8 mouse cellular contexts compared by ENCODE assay signal in genomic region chr19:45058113-45058839, GRCm38 (mm10). TPM values are rescaled to one million over a fixed set of nuclear protein-coding genes. Genes with fewer than 3 reads are reported as not detected.
DNase-seq lines count a peak whose midpoint lies in the region; ATAC-seq and TF ChIP-seq lines count a peak whose summit lies in the region.

No protein-coding gene starts in this region.

- peaks cover 10% of the 10 kb centered on the region for H3K36me3 ChIP-seq in embryonic facial prominence, embryonic 15.5 days
- H3K36me3 ChIP-seq in kidney, embryonic 14.5 days (ENCODE audit: control insufficient read depth, insufficient read depth, low read length) = no peaks in the 10 kb centered on the region; the same call in 1 of the 2 replicates
- H3K36me3 ChIP-seq in limb, embryonic 15.5 days = peaks cover 21% of the 10 kb centered on the region; the same call in 1 of the 2 replicates

- peak; percentile 69; the same call in 1 of the 2 replicates for TF ChIP-seq POLR2A in bone marrow, adult 2 months (IDR thresholded peaks at IDR 0.05; ENCODE audit: borderline replicate concordance, control insufficient read depth, low read depth, low read length)

- peak overlapping the region; percentile 75 for H3K4me2 ChIP-seq in embryonic facial prominence, embryonic 15.5 days (replicated peaks)
- peak overlapping the region; percentile 80 for H3K4me2 ChIP-seq in kidney, embryonic 14.5 days (replicated peaks; ENCODE audit: low read depth, low read length)
- H3K4me2 ChIP-seq in limb, embryonic 15.5 days = peak overlapping the region; percentile 70

- peaks cover 1% of the 10 kb centered on the region; the same call in 1 of the 2 replicates for H3K4me1 ChIP-seq in bone marrow, adult 2 months (ENCODE audit: control insufficient read depth, insufficient read depth, low read length)
- H3K4me1 ChIP-seq in embryonic facial prominence, embryonic 15.5 days = peaks cover 36% of the 10 kb centered on the region
- H3K4me1 ChIP-seq in kidney, embryonic 14.5 days (ENCODE audit: control insufficient read depth, insufficient read depth, low read length) = peaks cover 5% of the 10 kb centered on the region
- H3K4me1 ChIP-seq in limb, embryonic 15.5 days = peaks cover 24% of the 10 kb centered on the region

- H3K9me3 ChIP-seq in embryonic facial prominence, embryonic 15.5 days (replicated peaks) = no peaks in the 10 kb centered on the region
- no peaks in the 10 kb centered on the region for H3K9me3 ChIP-seq in kidney, embryonic 14.5 days (ENCODE audit: control insufficient read depth, low read length)
- H3K9me3 ChIP-seq in limb, embryonic 15.5 days = no peaks in the 10 kb centered on the region

- TF ChIP-seq CTCF in bone marrow, adult 2 months (IDR thresholded peaks at IDR 0.05; ENCODE audit: control insufficient read depth, insufficient read depth, low read length) = no peak

- ATAC-seq in embryonic facial prominence, embryonic 15.5 days (ENCODE audit: insufficient number of reproducible peaks, low FRiP score, low TSS enrichment, low read depth) = peak; percentile 94
- ATAC-seq in kidney, embryonic 14.5 days (ENCODE audit: low FRiP score, low TSS enrichment) = peak; percentile 94
- peak; percentile 94 for ATAC-seq in limb, embryonic 15.5 days (ENCODE audit: insufficient number of reproducible peaks, low FRiP score, low TSS enrichment, low read depth)

- H3K9ac ChIP-seq in embryonic facial prominence, embryonic 15.5 days = peak overlapping the region; percentile 72
- H3K9ac ChIP-seq in kidney, embryonic 14.5 days (ENCODE audit: low read depth, low read length) = peak overlapping the region; percentile 90
- H3K9ac ChIP-seq in limb, embryonic 15.5 days = peak overlapping the region; percentile 70

- under 1% methylated on average over 34 of the region's 34 CpGs for WGBS in bone marrow, adult 2 months
- WGBS in embryonic facial prominence, embryonic 15.5 days = under 1% methylated on average over 34 of the region's 34 CpGs
- under 1% methylated on average over 34 of the region's 34 CpGs for WGBS in kidney, embryonic 14.5 days
- WGBS in limb, embryonic 15.5 days = under 1% methylated on average over 34 of the region's 34 CpGs

- peak overlapping the region; percentile 64 for H3K4me3 ChIP-seq in bone marrow, adult 2 months (replicated peaks; ENCODE audit: control insufficient read depth, low read depth, low read length)
- peak overlapping the region; percentile 60 for H3K4me3 ChIP-seq in embryonic facial prominence, embryonic 15.5 days (replicated peaks)
- H3K4me3 ChIP-seq in kidney, embryonic 14.5 days (ENCODE audit: low read length) = peak overlapping the region; percentile 67
- H3K4me3 ChIP-seq in limb, embryonic 15.5 days = peak overlapping the region; percentile 56

- peak overlapping the region; percentile 90 for H3K27ac ChIP-seq in bone marrow, adult 2 months (ENCODE audit: control insufficient read depth, insufficient read depth, low read depth, low read length, poor library complexity)
- peak overlapping the region; percentile 97 for H3K27ac ChIP-seq in embryonic facial prominence, embryonic 15.5 days (replicated peaks)
- H3K27ac ChIP-seq in kidney, embryonic 14.5 days (ENCODE audit: low read depth, low read length) = peak overlapping the region; percentile 97
- H3K27ac ChIP-seq in limb, embryonic 15.5 days = peak overlapping the region; percentile 97

- H3K27me3 ChIP-seq in embryonic facial prominence, embryonic 15.5 days = no peaks in the 10 kb centered on the region
- no peaks in the 10 kb centered on the region for H3K27me3 ChIP-seq in kidney, embryonic 14.5 days (ENCODE audit: control insufficient read depth, insufficient read depth, low read length)
- H3K27me3 ChIP-seq in limb, embryonic 15.5 days = no peaks in the 10 kb centered on the region

- peak; percentile 100 for DNase-seq in 416B (ENCODE audit: low read depth)
- peak; percentile 95 to 97 for DNase-seq in heart, adult 9 months (ENCODE audit: low spot score in 2 of 2)
- peak; percentile 82 to 85 for DNase-seq in monocyte, adult 2 months (ENCODE audit: low read depth in 1 of 2, low spot score in 2 of 2)
- peak; percentile 90 to 93 for DNase-seq in spleen, postnatal 36 days (ENCODE audit: low spot score in 2 of 2)

RNA-seq across cellular contexts. Expression of gene Sfxn3, which starts 11.0 kb away (rescaled TPM):
- polyA plus RNA-seq in bone marrow, adult 2 months (2011; ENCODE audit: insufficient read depth, insufficient read length, low replicate concordance, missing spikeins) = 8.1 and 13.5 TPM in 2 replicates
- 37.4 and 41.3 TPM in 2 replicates for polyA plus RNA-seq in embryonic facial prominence, embryonic 15.5 days (2015; fragmentation: Nextera tagmentation; extraction: Ambion mirVana)
- 11.0 and 18.3 TPM in 2 replicates for polyA plus RNA-seq in kidney, embryonic 14.5 days (2014; fragmentation: Nextera tagmentation; extraction: Ambion mirVana)
- 33.8 and 36.9 TPM in 2 replicates for polyA plus RNA-seq in limb, embryonic 15.5 days (2015; fragmentation: Nextera tagmentation; extraction: Ambion mirVana)

RNA-seq across cellular contexts. Expression of gene Pdzd7, which starts 12.8 kb away (rescaled TPM):
- not detected in 2 replicates for polyA plus RNA-seq in bone marrow, adult 2 months (2011; ENCODE audit: insufficient read depth, insufficient read length, low replicate concordance, missing spikeins)
- 0.68 and 0.75 TPM in 2 replicates for polyA plus RNA-seq in embryonic facial prominence, embryonic 15.5 days (2015; fragmentation: Nextera tagmentation; extraction: Ambion mirVana)
- polyA plus RNA-seq in kidney, embryonic 14.5 days (2014; fragmentation: Nextera tagmentation; extraction: Ambion mirVana) = 1.3 and 1.4 TPM in 2 replicates
- 0.16 and 0.37 TPM in 2 replicates for polyA plus RNA-seq in limb, embryonic 15.5 days (2015; fragmentation: Nextera tagmentation; extraction: Ambion mirVana)

RNA-seq across cellular contexts. Expression of gene Kazald1, which starts 16.8 kb away (rescaled TPM):
- 1.4 and 2.2 TPM in 2 replicates for polyA plus RNA-seq in bone marrow, adult 2 months (2011; ENCODE audit: insufficient read depth, insufficient read length, low replicate concordance, missing spikeins)
- polyA plus RNA-seq in embryonic facial prominence, embryonic 15.5 days (2015; fragmentation: Nextera tagmentation; extraction: Ambion mirVana) = 58.2 and 59.1 TPM in 2 replicates
- 10.7 and 10.9 TPM in 2 replicates for polyA plus RNA-seq in kidney, embryonic 14.5 days (2014; fragmentation: Nextera tagmentation; extraction: Ambion mirVana)
- polyA plus RNA-seq in limb, embryonic 15.5 days (2015; fragmentation: Nextera tagmentation; extraction: Ambion mirVana) = 38.5 and 60.8 TPM in 2 replicates

RNA-seq across cellular contexts. Expression of gene Lzts2, which starts 44.1 kb away (rescaled TPM):
- polyA plus RNA-seq in bone marrow, adult 2 months (2011; ENCODE audit: insufficient read depth, insufficient read length, low replicate concordance, missing spikeins) = 3.1 and 11.2 TPM in 2 replicates
- polyA plus RNA-seq in embryonic facial prominence, embryonic 15.5 days (2015; fragmentation: Nextera tagmentation; extraction: Ambion mirVana) = 75.8 and 80.5 TPM in 2 replicates
- 59.1 and 68.2 TPM in 2 replicates for polyA plus RNA-seq in kidney, embryonic 14.5 days (2014; fragmentation: Nextera tagmentation; extraction: Ambion mirVana)
- polyA plus RNA-seq in limb, embryonic 15.5 days (2015; fragmentation: Nextera tagmentation; extraction: Ambion mirVana) = 66.8 and 68.3 TPM in 2 replicates

RNA-seq across cellular contexts. Expression of gene Mrpl43, which starts 52.0 kb away (rescaled TPM):
- polyA plus RNA-seq in bone marrow, adult 2 months (2011; ENCODE audit: insufficient read depth, insufficient read length, low replicate concordance, missing spikeins) = 18.7 and 23.9 TPM in 2 replicates
- 73.1 and 77.3 TPM in 2 replicates for polyA plus RNA-seq in embryonic facial prominence, embryonic 15.5 days (2015; fragmentation: Nextera tagmentation; extraction: Ambion mirVana)
- 69.9 and 83.2 TPM in 2 replicates for polyA plus RNA-seq in kidney, embryonic 14.5 days (2014; fragmentation: Nextera tagmentation; extraction: Ambion mirVana)
- polyA plus RNA-seq in limb, embryonic 15.5 days (2015; fragmentation: Nextera tagmentation; extraction: Ambion mirVana) = 62.5 and 65.1 TPM in 2 replicates

Comparison
In these comparisons a context has a peak if more than half of its experiments do, and no peak if none do; other contexts are left out.
1. Peak in every context shown above with its lines: DNase-seq, ATAC-seq, H3K4me3 ChIP-seq and H3K27ac ChIP-seq.